Mouse (Mus musculus) intestine, embryonic 16.5 days (tissue): ENCODE data around the gene Aldh3b3. TPM values are rescaled to one million over a fixed set of nuclear protein-coding genes. Genes with fewer than 3 reads are reported as not detected.

Experiments
- ATAC-seq: fragments of 200-750 bp; cut with Nextera tagmentation; 2 replicates; pipeline ENCODE4 v1.8.0; 2017; ENCODE audit warnings: moderate TSS enrichment, moderate library complexity
- H3K27ac ChIP-seq: fragments of 300-500 bp; sonication (generic); 2 replicates; pipeline ENCODE4 v1.5.1; 2014; ENCODE audit warnings: mild to moderate bottlenecking, low read length
- H3K27me3 ChIP-seq: fragments of 300-500 bp; sonication (generic); replicated peaks from 2 replicates; pipeline ENCODE4 v1.6.1; 2014; ENCODE audit warnings: low read length, control low read depth, mixed read lengths; ENCODE audit not compliant: control insufficient read depth, insufficient read depth
- H3K36me3 ChIP-seq: fragments of 300-500 bp; sonication (generic); 2 replicates; pipeline ENCODE4 v1.6.1; 2014; ENCODE audit warnings: low read length, control low read depth; ENCODE audit not compliant: control insufficient read depth, insufficient read depth
- H3K4me1 ChIP-seq: fragments of 300-500 bp; sonication (generic); 2 replicates; pipeline ENCODE4 v1.6.1; 2014; ENCODE audit warnings: low read length, control low read depth, mixed read lengths; ENCODE audit not compliant: control insufficient read depth, insufficient read depth
- H3K4me2 ChIP-seq: fragments of 300-500 bp; sonication (generic); 2 replicates; pipeline ENCODE4 v1.6.1; 2014; ENCODE audit warnings: low read depth, low read length, control low read depth
- H3K4me3 ChIP-seq: fragments of 300-500 bp; sonication (generic); 2 replicates; pipeline ENCODE4 v1.5.1; 2014; ENCODE audit warnings: mild to moderate bottlenecking, low read length
- H3K9ac ChIP-seq: fragments of 300-500 bp; sonication (generic); 2 replicates; pipeline ENCODE4 v1.6.1; 2014; ENCODE audit warnings: low read depth, low read length
- H3K9me3 ChIP-seq: fragments of 300-500 bp; sonication (generic); 2 replicates; pipeline ENCODE4 v1.6.1; 2016; ENCODE audit warnings: low read length, control low read depth; ENCODE audit not compliant: control insufficient read depth
- whole genome bisulfite sequencing: fragments of 180-500 bp; shearing (Covaris S2); extraction: QIAGEN DNeasy Blood & Tissue Kit; methylation state at CpG from one replicate; pipeline ENCODE4 v1.1.7; 2014; 5-methylcytosine and 5-hydroxymethylcytosine counted together
- polyA plus RNA-seq: library from polyadenylated mRNA; unstranded; fragments of >200 nt; fragmentation: Nextera tagmentation; extraction: Ambion mirVana; gene quantifications from 2 replicates; pipeline ENCODE4 v1.2.1, GENCODE M21; 2015

Aldh3b3 gene
- polyA plus RNA-seq, 1 experiment from 2014 or later, result not detected

GRCm38 (mm10) chr19:4001752-4002151 is 43.3 kb downstream of the Aldh3b3 start:
- no peak for ATAC-seq
- Histone ChIP-seq H3K9ac (peak overlapping the region; percentile 95), H3K9me3 (no peaks in the 10 kb centered on the region), H3K27ac (no peak overlapping the region), H3K4me2 (no peak overlapping the region), H3K36me3 (no peaks in the 10 kb centered on the region), H3K27me3 (no peaks in the 10 kb centered on the region), H3K4me1 (peaks cover 23% of the 10 kb centered on the region), H3K4me3 (no peak overlapping the region)
- 76% methylated on average over 5 of the region's 5 CpGs for WGBS

GRCm38 (mm10) chr19:4003112-4003511 is 44.7 kb downstream of the Aldh3b3 start, which contains the start of gene Doc2g:
Gene Doc2g (plus strand): TSS chr19:4003313.
- H3K4me1 ChIP-seq, result peaks cover 23% of the 10 kb centered on the region
- no peak within 1 kb of the TSS for H3K27ac ChIP-seq
- H3K4me2 ChIP-seq, result no peak within 1 kb of the TSS
- WGBS, result 65% methylated on average over 1 of the region's 1 CpGs
- no peak within 1 kb of the TSS for H3K9ac ChIP-seq
- ATAC-seq, result no peak
- no peaks in the 10 kb centered on the region for H3K9me3 ChIP-seq
- H3K27me3 ChIP-seq, result no peaks in the 10 kb centered on the region
- H3K36me3 ChIP-seq, result peaks cover 9% of the 10 kb centered on the region
- no peak within 1 kb of the TSS for H3K4me3 ChIP-seq

- no peak overlapping the region for H3K4me3 ChIP-seq
- no peak overlapping the region for H3K27ac ChIP-seq
- no peak for ATAC-seq
- peaks cover 23% of the 10 kb centered on the region for H3K4me1 ChIP-seq
- H3K36me3 ChIP-seq, result peaks cover 14% of the 10 kb centered on the region
- 75% methylated on average over 12 of the region's 12 CpGs for WGBS
- no peaks in the 10 kb centered on the region for H3K9me3 ChIP-seq
- no peaks in the 10 kb centered on the region for H3K27me3 ChIP-seq
- H3K9ac ChIP-seq, result no peak overlapping the region
- no peak overlapping the region for H3K4me2 ChIP-seq
Observed at GRCm38 (mm10) chr19:4003641-4004040, 45.2 kb downstream of the Aldh3b3 start.

- H3K27me3 ChIP-seq, result no peaks in the 10 kb centered on the region
- no peak overlapping the region for H3K4me3 ChIP-seq
- no peak overlapping the region for H3K9ac ChIP-seq
- WGBS, result 86% methylated on average over 15 of the region's 15 CpGs
- H3K36me3 ChIP-seq, result peaks cover 18% of the 10 kb centered on the region
- H3K4me2 ChIP-seq, result no peak overlapping the region
- no peaks in the 10 kb centered on the region for H3K9me3 ChIP-seq
- no peak overlapping the region for H3K27ac ChIP-seq
- no peak for ATAC-seq
- peaks cover 22% of the 10 kb centered on the region for H3K4me1 ChIP-seq
Observed at GRCm38 (mm10) chr19:4004331-4004730, 45.9 kb downstream of the Aldh3b3 start.

GRCm38 (mm10) chr19:4005091-4005490 is 46.6 kb downstream of the Aldh3b3 start:
- ATAC-seq, result no peak
- Histone ChIP-seq H3K27me3 (no peaks in the 10 kb centered on the region), H3K4me3 (no peak overlapping the region), H3K9ac (no peak overlapping the region), H3K4me1 (peaks cover 16% of the 10 kb centered on the region), H3K36me3 (peaks cover 22% of the 10 kb centered on the region), H3K9me3 (no peaks in the 10 kb centered on the region), H3K27ac (no peak overlapping the region), H3K4me2 (no peak overlapping the region)
- 83% methylated on average over 9 of the region's 9 CpGs for WGBS

- H3K4me2 ChIP-seq, result no peak overlapping the region
- peaks cover 16% of the 10 kb centered on the region for H3K4me1 ChIP-seq
- no peaks in the 10 kb centered on the region for H3K9me3 ChIP-seq
- ATAC-seq, result no peak
- H3K4me3 ChIP-seq, result no peak overlapping the region
- WGBS, result 93% methylated on average over 8 of the region's 8 CpGs
- H3K9ac ChIP-seq, result no peak overlapping the region
- H3K27ac ChIP-seq, result no peak overlapping the region
- H3K36me3 ChIP-seq, result peaks cover 22% of the 10 kb centered on the region
- no peaks in the 10 kb centered on the region for H3K27me3 ChIP-seq
Observed at GRCm38 (mm10) chr19:4005971-4006370, 47.5 kb downstream of the Aldh3b3 start.

GRCm38 (mm10) chr19:4011086-4011485 is 52.6 kb downstream of the Aldh3b3 start:
- 94% methylated on average over 5 of the region's 5 CpGs for WGBS
- Histone ChIP-seq H3K4me2 (peak overlapping the region; percentile 49; the same call in 1 of the 2 replicates), H3K9me3 (no peaks in the 10 kb centered on the region), H3K27me3 (no peaks in the 10 kb centered on the region), H3K4me1 (peaks cover 9% of the 10 kb centered on the region), H3K9ac (no peak overlapping the region), H3K36me3 (peaks cover 22% of the 10 kb centered on the region), H3K27ac (no peak overlapping the region), H3K4me3 (no peak overlapping the region)
- ATAC-seq, result no peak

- under 1% methylated on average over 45 of the region's 45 CpGs for WGBS
- Histone ChIP-seq H3K36me3 (peaks cover 18% of the 10 kb centered on the region), H3K27me3 (no peaks in the 10 kb centered on the region), H3K4me3 (peak within 1 kb of the TSS; percentile 75), H3K27ac (peak within 1 kb of the TSS; percentile 40), H3K9me3 (no peaks in the 10 kb centered on the region), H3K4me2 (peak within 1 kb of the TSS; percentile 55), H3K9ac (peak within 1 kb of the TSS; percentile 79), H3K4me1 (peaks cover 9% of the 10 kb centered on the region)
- ATAC-seq, result peak; percentile 99
Observed at GRCm38 (mm10) chr19:4012432-4013022, 54.1 kb downstream of the Aldh3b3 start, which contains the start of gene Ndufv1. Gene Ndufv1 (minus strand): TSS chr19:4012806.

- peak overlapping the region; percentile 62 for H3K9ac ChIP-seq
- WGBS, result 18% methylated on average over 9 of the region's 9 CpGs
- H3K27me3 ChIP-seq, result no peaks in the 10 kb centered on the region
- H3K4me2 ChIP-seq, result peak overlapping the region; percentile 55
- H3K9me3 ChIP-seq, result no peaks in the 10 kb centered on the region
- H3K4me1 ChIP-seq, result peaks cover 9% of the 10 kb centered on the region
- H3K27ac ChIP-seq, result no peak overlapping the region; the same call in 1 of the 2 replicates
- H3K36me3 ChIP-seq, result peaks cover 14% of the 10 kb centered on the region; the same call in 1 of the 2 replicates
- peak overlapping the region; percentile 75 for H3K4me3 ChIP-seq
- ATAC-seq, result peak; percentile 38
Observed at GRCm38 (mm10) chr19:4013066-4013465, 54.6 kb downstream of the Aldh3b3 start.

GRCm38 (mm10) chr19:4014802-4015201 is 56.4 kb downstream of the Aldh3b3 start:
- no peaks in the 10 kb centered on the region for H3K27me3 ChIP-seq
- peaks cover 21% of the 10 kb centered on the region for H3K4me1 ChIP-seq
- H3K4me3 ChIP-seq, result no peak overlapping the region
- no peak overlapping the region for H3K4me2 ChIP-seq
- H3K36me3 ChIP-seq, result 0 out of 2 replicates have a peak, but pooled peaks cover under 1% of the 10 kb centered on the region
- no peak for ATAC-seq
- no peak overlapping the region for H3K27ac ChIP-seq
- H3K9me3 ChIP-seq, result no peaks in the 10 kb centered on the region
- no peak overlapping the region for H3K9ac ChIP-seq
